Mouse (Mus musculus) liver, adult 2 months (tissue): Measurements from ENCODE around the gene Gcnt2.

Source experiments
- CTCF ChIP-seq: fragments of 200-500 bp; IDR thresholded peaks from 2 replicates; pipeline ENCODE4 v1.5.1; 2011; ENCODE audit warnings: low read depth, low read length, control low read depth
- POLR2A ChIP-seq: fragments of 200-500 bp; IDR thresholded peaks from 2 replicates; pipeline ENCODE4 v1.6.1; 2011; ENCODE audit warnings: low read length, control low read depth; ENCODE audit not compliant: insufficient read depth; ENCODE audit errors: extremely low read depth

DNA sequence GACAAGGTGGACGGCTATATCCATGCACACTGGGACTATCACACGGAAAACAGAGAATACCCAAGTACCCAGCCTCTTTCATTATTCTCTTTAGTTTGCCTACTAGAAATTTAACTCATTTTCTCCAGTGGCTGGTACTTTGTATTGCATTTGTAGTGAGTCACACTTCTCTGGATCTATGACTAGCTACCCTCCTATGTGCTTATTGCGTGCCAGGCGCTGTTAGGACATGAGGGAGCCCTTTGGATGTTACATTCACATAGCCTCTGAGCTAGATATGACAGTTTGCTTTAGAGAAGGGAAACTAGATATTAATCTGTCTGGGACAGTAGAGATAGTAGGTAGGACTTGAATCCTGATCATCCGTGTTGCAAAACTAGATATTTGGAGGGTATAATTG is 126.5 kb downstream of the Gcnt2 start:
- no peak for TF ChIP-seq CTCF
- TF ChIP-seq POLR2A: no peak
